ENCODE assay signal across 9 mouse cellular contexts in genomic region chr5:128504502-128504901, GRCm38 (mm10).
A peak's percentile ranks its signal among the peaks of the same experiment; 100 is the strongest.
DNase-seq lines count a peak whose midpoint lies in the region; ATAC-seq and TF ChIP-seq lines count a peak whose summit lies in the region.
"Had no signal": no experiment of that assay in that cellular context is flagged by ENCODE, and none has a peak within 500 bp of the region (broad histone marks: within the 10 kb centered on the region; RNA-seq: fewer than 3 reads in every experiment).

No protein-coding gene starts in this region.

- H3K4me3 ChIP-seq in liver, adult 2 months (ENCODE audit: insufficient read depth, low read depth, low read length) = no peak overlapping the region
- no peak overlapping the region for H3K4me3 ChIP-seq in liver, embryonic 12.5 days
- no peak overlapping the region for H3K4me3 ChIP-seq in MEL (ENCODE audit: control insufficient read depth in 1 of 2, insufficient read depth in 1 of 2, low read depth in 2 of 2, low read length in 2 of 2)
- H3K4me3 ChIP-seq in embryonic facial prominence, embryonic 14.5 days (ENCODE audit: low read depth, low read length) = no peak overlapping the region
- H3K4me3 ChIP-seq: lung, embryonic 15.5 days had no signal

- DNase-seq in liver, adult 2 months (ENCODE audit: extremely low read depth, low read depth, low spot score) = peak; percentile 12
- DNase-seq in MEL (ENCODE audit: low read depth, low spot score) = peak; percentile 5
- DNase-seq in adrenal gland, postnatal 14 days = peak; percentile 45
- peak; percentile 43 for DNase-seq in embryonic facial prominence, embryonic 14.5 days (ENCODE audit: low spot score)
- DNase-seq in layer of hippocampus, postnatal 10 days (ENCODE audit: low spot score in 2 of 2) = peak; percentile 65 to 73
- peak; percentile 68 for DNase-seq in right cerebral cortex, postnatal 4 days
- DNase-seq in ovary, postnatal 36 days (ENCODE audit: low spot score) = no peak

- H3K4me2 ChIP-seq in liver, embryonic 12.5 days = no peak overlapping the region
- H3K4me2 ChIP-seq in embryonic facial prominence, embryonic 14.5 days (ENCODE audit: low read depth, low read length) = no peak overlapping the region
- H3K4me2 ChIP-seq: lung, embryonic 15.5 days had no signal

- TF ChIP-seq RAD21 in MEL (IDR thresholded peaks at IDR 0.05; ENCODE audit: low read depth, low read length) = peak; percentile 36

- H3K27ac ChIP-seq in liver, adult 2 months (replicated peaks; ENCODE audit: insufficient read depth, low read depth, low read length) = no peak overlapping the region
- H3K27ac ChIP-seq in liver, embryonic 12.5 days = no peak overlapping the region
- no peak overlapping the region for H3K27ac ChIP-seq in MEL (ENCODE audit: control insufficient read depth, low read depth, low read length)
- no peak overlapping the region for H3K27ac ChIP-seq in embryonic facial prominence, embryonic 14.5 days (replicated peaks; ENCODE audit: low read depth, low read length)
- H3K27ac ChIP-seq: lung, embryonic 15.5 days had no signal

- peak; percentile 73 for TF ChIP-seq CTCF in liver, adult 2 months (IDR thresholded peaks at IDR 0.05; ENCODE audit: low read depth, low read length)
- TF ChIP-seq CTCF in MEL (IDR thresholded peaks at IDR 0.05 in 2 of 3, conservative IDR thresholded peaks at IDR 0.05 in 1 of 3; ENCODE audit: control insufficient read depth in 1 of 3, insufficient read depth in 1 of 3, low read depth in 2 of 3, low read length in 3 of 3, poor library complexity in 1 of 3, severe bottlenecking in 1 of 3) = peak; percentile 35 to 52 (median 44)

- TF ChIP-seq EP300 in MEL (IDR thresholded peaks at IDR 0.05; ENCODE audit: low read depth in 1 of 2, low read length in 2 of 2) = no peak

- H3K36me3 ChIP-seq in liver, adult 2 months (ENCODE audit: control insufficient read depth, insufficient read depth, low read length) = no peaks in the 10 kb centered on the region
- H3K36me3 ChIP-seq in liver, embryonic 12.5 days = no peaks in the 10 kb centered on the region
- no peaks in the 10 kb centered on the region for H3K36me3 ChIP-seq in MEL (ENCODE audit: control insufficient read depth in 1 of 2, insufficient read depth in 2 of 2, low read length in 2 of 2)
- no peaks in the 10 kb centered on the region for H3K36me3 ChIP-seq in embryonic facial prominence, embryonic 14.5 days (ENCODE audit: control insufficient read depth, insufficient read depth, low read length)
- H3K36me3 ChIP-seq: lung, embryonic 15.5 days had no signal

- no peak for TF ChIP-seq POLR2A in liver, adult 2 months (IDR thresholded peaks at IDR 0.05; ENCODE audit: extremely low read depth, insufficient read depth, low read length)
- TF ChIP-seq POLR2A in MEL (IDR thresholded peaks at IDR 0.05; ENCODE audit: control insufficient read depth in 1 of 2, insufficient read depth in 1 of 2, low read depth in 1 of 2, low read length in 2 of 2, poor library complexity in 1 of 2) = no peak

- no peaks in the 10 kb centered on the region for H3K79me2 ChIP-seq in liver, adult 2 months (ENCODE audit: control insufficient read depth, insufficient read depth, low read length)
- H3K79me2 ChIP-seq in MEL (ENCODE audit: control insufficient read depth, insufficient read depth, low read length, poor library complexity) = no peaks in the 10 kb centered on the region

- no peaks in the 10 kb centered on the region for H3K27me3 ChIP-seq in liver, adult 2 months (ENCODE audit: control insufficient read depth, insufficient read depth, low read length)
- H3K27me3 ChIP-seq in liver, embryonic 12.5 days (replicated peaks) = no peaks in the 10 kb centered on the region
- no peaks in the 10 kb centered on the region for H3K27me3 ChIP-seq in MEL (ENCODE audit: control insufficient read depth in 1 of 2, insufficient read depth in 2 of 2, low read length in 2 of 2)
- no peaks in the 10 kb centered on the region for H3K27me3 ChIP-seq in embryonic facial prominence, embryonic 14.5 days (replicated peaks; ENCODE audit: control insufficient read depth, insufficient read depth, low read length)
- H3K27me3 ChIP-seq: lung, embryonic 15.5 days had no signal

- H3K9me3 ChIP-seq in liver, embryonic 12.5 days (replicated peaks) = peaks cover 12% of the 10 kb centered on the region
- no peaks in the 10 kb centered on the region for H3K9me3 ChIP-seq in MEL (replicated peaks; ENCODE audit: insufficient read depth, low read length)
- H3K9me3 ChIP-seq in embryonic facial prominence, embryonic 14.5 days (ENCODE audit: control insufficient read depth, low read length) = no peaks in the 10 kb centered on the region
- H3K9me3 ChIP-seq: lung, embryonic 15.5 days had no signal

- WGBS in liver, adult 2 months = 4% methylated on average over 4 of the region's 4 CpGs
- 11% methylated on average over 4 of the region's 4 CpGs for WGBS in liver, embryonic 12.5 days (ENCODE audit: insufficient replicate concordance)
- 3% methylated on average over 4 of the region's 4 CpGs for WGBS in embryonic facial prominence, embryonic 14.5 days

- no peaks in the 10 kb centered on the region for H3K4me1 ChIP-seq in liver, adult 2 months (ENCODE audit: control insufficient read depth, insufficient read depth, low read length)
- H3K4me1 ChIP-seq in liver, embryonic 12.5 days = no peaks in the 10 kb centered on the region
- no peaks in the 10 kb centered on the region for H3K4me1 ChIP-seq in MEL (ENCODE audit: control insufficient read depth in 1 of 2, insufficient read depth in 2 of 2, low read length in 2 of 2)
- H3K4me1 ChIP-seq in embryonic facial prominence, embryonic 14.5 days (ENCODE audit: control insufficient read depth, insufficient read depth, low read length) = no peaks in the 10 kb centered on the region
- H3K4me1 ChIP-seq: lung, embryonic 15.5 days had no signal

- no peak overlapping the region for H3K9ac ChIP-seq in liver, adult 2 months (ENCODE audit: low read depth, low read length)
- H3K9ac ChIP-seq in liver, embryonic 12.5 days = no peak overlapping the region
- H3K9ac ChIP-seq in MEL (ENCODE audit: control insufficient read depth, low read depth, low read length, poor library complexity, severe bottlenecking) = no peak overlapping the region
- H3K9ac ChIP-seq in embryonic facial prominence, embryonic 14.5 days (ENCODE audit: low read depth, low read length) = no peak overlapping the region
- H3K9ac ChIP-seq: lung, embryonic 15.5 days had no signal

- ATAC-seq in liver, embryonic 12.5 days = no peak
- ATAC-seq in embryonic facial prominence, embryonic 14.5 days (ENCODE audit: low read depth) = no peak

TF ChIP-seq in MEL, 35 proteins besides CTCF, POLR2A, EP300 and RAD21:
- TF ChIP-seq HCFC1 (IDR thresholded peaks at IDR 0.05; ENCODE audit: low read depth, low read length) (no peak), NRF1 (IDR thresholded peaks at IDR 0.05; ENCODE audit: insufficient read depth, low read depth, low read length, poor library complexity, severe bottlenecking) (no peak), SMC3 (IDR thresholded peaks at IDR 0.05; ENCODE audit: low read depth, low read length) (0 out of 2 replicates have a peak, but pooled peaks have one; percentile 15)
